Mouse (Mus musculus): ENCODE measurements at regions not wholly inside any gene's neighbourhood (a gene's known extent, or its start where the extent isn't known, plus 50 kb on each side); places are given as distances from the start of the nearest gene placed in this dataset.
"Not testable (repeated sequence)": the region's sequence is repeated elsewhere in the genome, so short reads cannot be mapped to it uniquely, and the experiment has no call there.

- Histone ChIP-seq H3K27me3 (ENCODE audit: control insufficient read depth, insufficient read depth, low read length) (no peaks in the 10 kb centered on the region), H3K4me2 (ENCODE audit: low read depth, low read length) (no peak overlapping the region), H3K9me3 (replicated peaks; ENCODE audit: control insufficient read depth, low read length) (no peaks in the 10 kb centered on the region), H3K36me3 (replicated peaks; ENCODE audit: control insufficient read depth, insufficient read depth, low read depth, low read length) (no peaks in the 10 kb centered on the region), H3K4me1 (ENCODE audit: control insufficient read depth, insufficient read depth, low read length) (no peaks in the 10 kb centered on the region), H3K4me3 (ENCODE audit: low read depth, low read length) (no peak overlapping the region), H3K27ac (replicated peaks; ENCODE audit: low read depth, low read length) (no peak overlapping the region), H3K9ac (replicated peaks; ENCODE audit: low read length) (no peak overlapping the region)
- ATAC-seq (replicated peaks; ENCODE audit: insufficient number of reproducible peaks, low FRiP score, low TSS enrichment, low read depth), result no peak
- WGBS, result 78% methylated on average over 2 of the region's 2 CpGs
- no peak for DNase-seq (ENCODE audit: low spot score)
Observed at GRCm38 (mm10) chr10:49985038-49985437, 196.5 kb upstream of the Grik2 start.

GRCm38 (mm10) chr10:49952434-49952833 lies 163.9 kb upstream of the Grik2 start:
- Histone ChIP-seq H3K4me1 (ENCODE audit: control insufficient read depth, insufficient read depth, low read length) (no peaks in the 10 kb centered on the region), H3K9me3 (replicated peaks; ENCODE audit: control insufficient read depth, low read length) (no peaks in the 10 kb centered on the region), H3K9ac (replicated peaks; ENCODE audit: low read length) (no peak overlapping the region), H3K27me3 (ENCODE audit: control insufficient read depth, insufficient read depth, low read length) (no peaks in the 10 kb centered on the region), H3K36me3 (replicated peaks; ENCODE audit: control insufficient read depth, insufficient read depth, low read depth, low read length) (no peaks in the 10 kb centered on the region), H3K4me2 (ENCODE audit: low read depth, low read length) (no peak overlapping the region), H3K27ac (replicated peaks; ENCODE audit: low read depth, low read length) (no peak overlapping the region), H3K4me3 (ENCODE audit: low read depth, low read length) (no peak overlapping the region)
- DNase-seq (ENCODE audit: low spot score) (no peak), ATAC-seq (replicated peaks; ENCODE audit: insufficient number of reproducible peaks, low FRiP score, low TSS enrichment, low read depth) (no peak)

GRCm38 (mm10) chr10:49937305-49937704 lies 148.7 kb upstream of the Grik2 start:
- not testable (repeated sequence) for H3K27me3 ChIP-seq (ENCODE audit: control insufficient read depth, insufficient read depth, low read length); H3K9me3 ChIP-seq (replicated peaks; ENCODE audit: control insufficient read depth, low read length); H3K9ac ChIP-seq (replicated peaks; ENCODE audit: low read length); DNase-seq (ENCODE audit: low spot score); H3K27ac ChIP-seq (replicated peaks; ENCODE audit: low read depth, low read length); H3K4me3 ChIP-seq (ENCODE audit: low read depth, low read length); H3K36me3 ChIP-seq (replicated peaks; ENCODE audit: control insufficient read depth, insufficient read depth, low read depth, low read length); H3K4me2 ChIP-seq (ENCODE audit: low read depth, low read length); H3K4me1 ChIP-seq (ENCODE audit: control insufficient read depth, insufficient read depth, low read length)
- WGBS, result 78% methylated on average over 2 of the region's 2 CpGs
- ATAC-seq (replicated peaks; ENCODE audit: insufficient number of reproducible peaks, low FRiP score, low TSS enrichment, low read depth), result 0 out of 2 replicates have a peak, but pooled peaks have one; percentile 52

GRCm38 (mm10) chr10:49909206-49909605 lies 120.6 kb upstream of the Grik2 start:
- not testable (repeated sequence) for ATAC-seq (replicated peaks; ENCODE audit: insufficient number of reproducible peaks, low FRiP score, low TSS enrichment, low read depth); H3K4me2 ChIP-seq (ENCODE audit: low read depth, low read length); DNase-seq (ENCODE audit: low spot score); H3K9me3 ChIP-seq (replicated peaks; ENCODE audit: control insufficient read depth, low read length); H3K9ac ChIP-seq (replicated peaks; ENCODE audit: low read length); H3K36me3 ChIP-seq (replicated peaks; ENCODE audit: control insufficient read depth, insufficient read depth, low read depth, low read length); H3K4me1 ChIP-seq (ENCODE audit: control insufficient read depth, insufficient read depth, low read length); H3K4me3 ChIP-seq (ENCODE audit: low read depth, low read length); H3K27ac ChIP-seq (replicated peaks; ENCODE audit: low read depth, low read length); H3K27me3 ChIP-seq (ENCODE audit: control insufficient read depth, insufficient read depth, low read length)
- WGBS, result 89% methylated on average over 4 of the region's 4 CpGs

GRCm38 (mm10) chr10:49908126-49908525 lies 119.6 kb upstream of the Grik2 start:
- not testable (repeated sequence) for H3K27ac ChIP-seq (replicated peaks; ENCODE audit: low read depth, low read length); H3K36me3 ChIP-seq (replicated peaks; ENCODE audit: control insufficient read depth, insufficient read depth, low read depth, low read length); H3K4me1 ChIP-seq (ENCODE audit: control insufficient read depth, insufficient read depth, low read length); H3K27me3 ChIP-seq (ENCODE audit: control insufficient read depth, insufficient read depth, low read length); ATAC-seq (replicated peaks; ENCODE audit: insufficient number of reproducible peaks, low FRiP score, low TSS enrichment, low read depth); H3K4me2 ChIP-seq (ENCODE audit: low read depth, low read length); H3K9me3 ChIP-seq (replicated peaks; ENCODE audit: control insufficient read depth, low read length); H3K9ac ChIP-seq (replicated peaks; ENCODE audit: low read length); H3K4me3 ChIP-seq (ENCODE audit: low read depth, low read length); DNase-seq (ENCODE audit: low spot score)
- 69% methylated on average over 1 of the region's 1 CpGs for WGBS

GRCm38 (mm10) chr10:49904626-49905025 lies 116.1 kb upstream of the Grik2 start:
- H3K36me3 ChIP-seq (replicated peaks; ENCODE audit: control insufficient read depth, insufficient read depth, low read depth, low read length); ATAC-seq (replicated peaks; ENCODE audit: insufficient number of reproducible peaks, low FRiP score, low TSS enrichment, low read depth); H3K9me3 ChIP-seq (replicated peaks; ENCODE audit: control insufficient read depth, low read length); H3K4me3 ChIP-seq (ENCODE audit: low read depth, low read length); DNase-seq (ENCODE audit: low spot score); H3K27me3 ChIP-seq (ENCODE audit: control insufficient read depth, insufficient read depth, low read length); H3K4me1 ChIP-seq (ENCODE audit: control insufficient read depth, insufficient read depth, low read length); H3K9ac ChIP-seq (replicated peaks; ENCODE audit: low read length); H3K4me2 ChIP-seq (ENCODE audit: low read depth, low read length); H3K27ac ChIP-seq (replicated peaks; ENCODE audit: low read depth, low read length): not testable (repeated sequence)
- WGBS, result 83% methylated on average over 1 of the region's 1 CpGs

- Histone ChIP-seq H3K27ac (replicated peaks; ENCODE audit: low read depth, low read length) (no peak overlapping the region), H3K4me2 (ENCODE audit: low read depth, low read length) (no peak overlapping the region), H3K4me1 (ENCODE audit: control insufficient read depth, insufficient read depth, low read length) (no peaks in the 10 kb centered on the region), H3K4me3 (ENCODE audit: low read depth, low read length) (no peak overlapping the region), H3K36me3 (replicated peaks; ENCODE audit: control insufficient read depth, insufficient read depth, low read depth, low read length) (no peaks in the 10 kb centered on the region), H3K27me3 (ENCODE audit: control insufficient read depth, insufficient read depth, low read length) (no peaks in the 10 kb centered on the region), H3K9ac (replicated peaks; ENCODE audit: low read length) (no peak overlapping the region), H3K9me3 (replicated peaks; ENCODE audit: control insufficient read depth, low read length) (no peaks in the 10 kb centered on the region)
- WGBS, result 86% methylated on average over 3 of the region's 3 CpGs
- no peak for ATAC-seq (replicated peaks; ENCODE audit: insufficient number of reproducible peaks, low FRiP score, low TSS enrichment, low read depth)
- DNase-seq (ENCODE audit: low spot score), result no peak
Observed at GRCm38 (mm10) chr10:49895436-49895835, 106.9 kb upstream of the Grik2 start.

GRCm38 (mm10) chr10:49884106-49884505 lies 95.5 kb upstream of the Grik2 start:
- Histone ChIP-seq H3K27me3 (ENCODE audit: control insufficient read depth, insufficient read depth, low read length) (no peaks in the 10 kb centered on the region), H3K36me3 (replicated peaks; ENCODE audit: control insufficient read depth, insufficient read depth, low read depth, low read length) (no peaks in the 10 kb centered on the region), H3K4me3 (ENCODE audit: low read depth, low read length) (no peak overlapping the region), H3K27ac (replicated peaks; ENCODE audit: low read depth, low read length) (no peak overlapping the region), H3K9me3 (replicated peaks; ENCODE audit: control insufficient read depth, low read length) (no peaks in the 10 kb centered on the region), H3K9ac (replicated peaks; ENCODE audit: low read length) (no peak overlapping the region), H3K4me2 (ENCODE audit: low read depth, low read length) (no peak overlapping the region), H3K4me1 (ENCODE audit: control insufficient read depth, insufficient read depth, low read length) (no peaks in the 10 kb centered on the region)
- 76% methylated on average over 2 of the region's 2 CpGs for WGBS
- DNase-seq (ENCODE audit: low spot score) (no peak), ATAC-seq (replicated peaks; ENCODE audit: insufficient number of reproducible peaks, low FRiP score, low TSS enrichment, low read depth) (no peak)
